Mouse (Mus musculus): ENCODE results near the gene Camsap1.

DNA sequence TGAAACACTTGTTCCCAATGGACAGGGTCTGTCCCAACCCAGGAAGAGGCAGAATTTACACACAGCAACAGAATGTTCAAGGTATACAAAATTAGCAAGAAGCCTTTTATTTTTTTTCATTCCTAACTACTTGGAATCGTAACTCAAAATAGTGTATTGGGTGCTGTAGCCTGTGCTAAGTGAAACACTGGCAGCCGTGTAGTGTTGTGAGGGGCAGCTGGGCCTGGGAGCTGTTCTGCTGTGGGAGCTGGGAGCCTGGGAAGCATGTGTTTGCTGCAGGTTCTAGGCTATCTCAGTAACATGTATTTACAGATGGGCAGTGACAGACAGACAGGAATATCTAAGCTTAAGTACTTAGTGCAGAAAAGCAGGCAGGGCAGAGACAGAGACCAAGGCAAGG lies 64.7 kb downstream of the Camsap1 start:
- TF ChIP-seq CTCF (IDR thresholded peaks at IDR 0.05; ENCODE audit: low read depth) (no peak), EP300 (IDR thresholded peaks at IDR 0.05; ENCODE audit: low read depth) (no peak)

All from liver, postnatal 0 days (tissue).